Mouse (Mus musculus) ES-Bruce4 (cell line): ENCODE results near the gene Trmt13.

Experiments
- CTCF ChIP-seq: IDR thresholded peaks from one replicate; pipeline ENCODE4 v1.8.1; 2011; ENCODE audit warnings: low read depth, low read length
- EP300 ChIP-seq: IDR thresholded peaks from 2 replicates; pipeline ENCODE4 v1.6.1; 2011; ENCODE audit warnings: low read depth, low read length; ENCODE audit not compliant: insufficient read depth
- POLR2A ChIP-seq: IDR thresholded peaks from one replicate; pipeline ENCODE4 v1.8.1; 2011; ENCODE audit warnings: low read length; ENCODE audit not compliant: insufficient read depth

DNA sequence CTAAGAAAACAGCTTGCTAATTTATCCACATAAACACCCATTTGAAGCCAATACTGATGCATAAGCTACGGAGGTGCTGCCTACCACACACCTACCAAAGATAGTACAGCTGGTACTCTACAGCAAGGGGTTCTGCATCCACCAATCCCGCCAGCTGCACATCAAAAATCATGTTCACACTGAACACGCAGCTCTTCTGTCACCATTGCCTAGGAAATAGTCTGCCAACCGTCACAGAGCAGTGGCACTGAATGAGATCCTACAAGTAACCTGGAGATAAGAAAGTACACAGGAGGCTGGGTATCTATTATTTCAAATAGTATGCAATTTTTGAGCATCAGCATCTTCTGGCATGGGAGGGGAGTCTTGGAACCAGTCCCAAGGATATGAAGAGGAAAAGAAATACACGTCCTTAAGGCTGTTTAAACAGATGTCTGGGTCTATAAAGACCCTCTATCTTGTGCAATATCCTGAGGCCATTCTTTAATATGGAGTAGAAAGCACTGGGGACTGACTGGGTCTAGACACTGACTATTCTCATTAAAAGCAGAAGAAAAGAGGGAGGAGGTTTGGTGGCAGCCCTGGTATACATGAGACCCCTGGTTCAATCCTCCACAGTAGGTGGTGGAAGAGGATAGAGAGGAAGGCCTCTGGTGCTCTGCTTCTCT lies 39.0 kb upstream of the Trmt13 start:
- no peak for TF ChIP-seq CTCF
- no peak for TF ChIP-seq EP300
- no peak for TF ChIP-seq POLR2A
